Mouse (Mus musculus) bone marrow macrophage, adult 2 months (primary cell): Measurements from ENCODE around the gene Hdgfl2. TPM values are rescaled to one million over a fixed set of nuclear protein-coding genes. Genes with fewer than 3 reads are reported as not detected.
"Not testable (repeated sequence)": the region's sequence is repeated elsewhere in the genome, so short reads cannot be mapped to it uniquely, and the experiment has no call there.

Experiments
- H3K27ac ChIP-seq: 2 replicates; pipeline ENCODE4 v1.5.1; 2012; ENCODE audit warnings: low read depth, low read length; ENCODE audit not compliant: insufficient read depth
- H3K4me1 ChIP-seq: 2 replicates; pipeline ENCODE4 v1.6.1; 2012; ENCODE audit warnings: low read length; ENCODE audit not compliant: control insufficient read depth, insufficient read depth
- H3K4me3 ChIP-seq: 2 replicates; pipeline ENCODE4 v1.5.1; 2012; ENCODE audit warnings: mild to moderate bottlenecking, low read length, moderate library complexity; ENCODE audit not compliant: insufficient read depth
- CTCF ChIP-seq: IDR thresholded peaks from 2 replicates; pipeline ENCODE4 v1.5.1; 2012; ENCODE audit warnings: low read depth, mild to moderate bottlenecking, low read length, moderate library complexity
- POLR2A ChIP-seq: IDR thresholded peaks from 2 replicates; pipeline ENCODE4 v1.6.1; 2012; ENCODE audit warnings: mild to moderate bottlenecking, low read depth, low read length, borderline replicate concordance
- polyA plus RNA-seq: library from polyadenylated mRNA; stranded (reverse); fragments of >200 nt; gene quantifications from 2 replicates; pipeline ENCODE4 v1.2.4, GENCODE M21; 2012; ENCODE audit not compliant: missing spikeins, insufficient read depth, insufficient read length

The Hdgfl2 gene
- polyA plus RNA-seq, 1 experiment = 33.0 TPM

DNA sequence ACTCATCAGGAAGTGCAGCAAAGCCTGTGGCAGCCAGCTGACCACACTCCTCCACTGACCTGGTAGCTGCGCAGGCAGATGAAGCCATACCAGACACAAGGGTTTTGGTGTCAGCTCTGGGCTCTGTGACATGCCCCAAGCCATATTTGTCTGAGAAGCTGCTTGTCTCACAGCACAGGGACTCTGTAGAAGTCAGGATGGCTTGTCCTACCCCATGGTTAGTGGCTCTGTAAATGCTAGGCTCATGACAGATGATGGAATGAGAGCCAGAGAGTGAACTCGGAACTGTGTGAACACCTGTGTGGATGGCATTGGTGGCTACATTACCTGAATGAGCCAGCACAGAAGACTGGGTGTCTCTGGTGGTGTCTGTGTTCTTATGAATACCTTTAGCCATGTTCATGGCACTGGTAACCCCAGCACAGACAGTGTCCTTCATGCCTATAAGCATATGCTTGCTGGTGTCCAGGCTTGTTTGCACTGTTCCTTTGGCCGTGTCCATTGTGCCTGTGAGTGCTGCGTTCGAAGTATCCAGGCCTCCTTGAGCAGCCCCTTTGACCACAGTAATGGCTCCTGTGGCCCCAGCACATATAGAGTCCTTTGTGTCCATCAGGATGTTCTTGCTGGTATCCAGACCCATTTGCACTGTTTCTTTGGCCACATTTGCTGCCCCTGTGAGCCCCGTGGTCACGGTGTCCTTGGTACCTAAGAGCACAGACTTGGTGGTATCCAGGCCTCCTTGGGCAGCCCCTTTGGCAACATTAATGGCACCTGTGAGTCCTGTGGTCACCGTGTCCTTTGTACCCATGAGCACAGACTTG lies 24.2 kb downstream of the Hdgfl2 start:
- H3K4me1 ChIP-seq = no peaks in the 10 kb centered on the region
- no peak overlapping the region for H3K4me3 ChIP-seq
- H3K27ac ChIP-seq = no peak overlapping the region
- TF ChIP-seq POLR2A (no peak), CTCF (no peak)

DNA sequence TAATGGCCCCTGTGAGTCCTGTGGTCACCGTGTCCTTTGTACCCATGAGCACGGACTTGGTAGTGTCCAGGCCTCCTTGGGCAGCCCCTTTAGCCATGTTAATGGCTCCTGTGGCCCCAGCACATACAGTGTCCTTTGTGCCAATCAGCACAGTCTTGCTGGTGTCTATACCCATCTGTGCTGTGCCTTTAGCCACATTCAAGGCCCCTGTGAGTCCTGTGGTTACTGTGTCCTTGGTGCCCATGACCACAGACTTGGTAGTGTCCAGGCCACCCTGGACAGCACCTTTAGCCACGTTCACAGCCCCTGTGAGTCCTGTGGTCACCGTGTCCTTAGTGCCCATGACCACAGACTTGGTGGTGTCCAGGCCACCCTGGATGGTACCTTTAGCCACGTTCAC lies 25.4 kb downstream of the Hdgfl2 start:
- not testable (repeated sequence) for H3K27ac ChIP-seq, H3K4me1 ChIP-seq, H3K4me3 ChIP-seq

GRCm38 (mm10) chr17:56106436-56106835 lies 27.0 kb downstream of the Hdgfl2 start:
- not testable (repeated sequence) for H3K4me3 ChIP-seq

DNA sequence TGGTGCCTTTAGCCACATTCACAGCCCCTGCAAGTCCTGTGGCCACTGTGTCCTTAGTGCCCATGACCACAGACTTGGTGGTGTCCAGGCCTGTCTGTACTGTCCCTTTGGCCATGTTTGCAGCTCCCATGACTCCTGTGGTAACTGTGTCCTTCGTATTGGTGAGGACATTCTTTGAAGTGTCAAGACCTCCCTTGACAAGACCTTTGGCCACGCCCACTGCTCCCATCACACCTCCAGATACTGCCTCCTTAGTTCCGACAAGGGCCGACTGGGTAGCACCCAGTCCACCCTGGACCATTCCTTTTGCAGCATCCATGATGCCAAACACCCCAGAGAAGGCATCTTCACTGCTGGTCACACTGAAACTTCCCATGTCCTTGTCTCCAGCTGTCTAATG lies 27.5 kb downstream of the Hdgfl2 start:
- TF ChIP-seq POLR2A = no peak
- TF ChIP-seq CTCF = no peak
- Histone ChIP-seq H3K4me1 (no peaks in the 10 kb centered on the region), H3K27ac (no peak overlapping the region), H3K4me3 (no peak overlapping the region)

More at GRCm38 (mm10) chr17:56106436-56106835, 27.0 kb downstream of the Hdgfl2 start:
- H3K27ac ChIP-seq, H3K4me1 ChIP-seq: not testable (repeated sequence)

GRCm38 (mm10) chr17:56107736-56108135 lies 28.3 kb downstream of the Hdgfl2 start:
- Histone ChIP-seq H3K27ac (no peak overlapping the region), H3K4me3 (no peak overlapping the region), H3K4me1 (no peaks in the 10 kb centered on the region)
- no peak for TF ChIP-seq POLR2A
- TF ChIP-seq CTCF = no peak

GRCm38 (mm10) chr17:56108334-56109044 lies 29.1 kb downstream of the Hdgfl2 start:
- H3K4me1 ChIP-seq = no peaks in the 10 kb centered on the region
- no peak overlapping the region for H3K4me3 ChIP-seq

GRCm38 (mm10) chr17:56109219-56110051 lies 30.0 kb downstream of the Hdgfl2 start, which contains the start of gene Plin4:
Gene Plin4, minus strand, starts transcription at chr17:56109803.
- no peaks in the 10 kb centered on the region for H3K4me1 ChIP-seq
- no peak within 1 kb of the TSS for H3K27ac ChIP-seq
- H3K4me3 ChIP-seq = no peak within 1 kb of the TSS
- TF ChIP-seq CTCF (no peak), POLR2A (no peak)

More at GRCm38 (mm10) chr17:56108334-56109044, 29.1 kb downstream of the Hdgfl2 start:
- TF ChIP-seq CTCF = no peak
- TF ChIP-seq POLR2A = no peak
- H3K27ac ChIP-seq = no peak overlapping the region

GRCm38 (mm10) chr17:56110571-56110970 lies 31.1 kb downstream of the Hdgfl2 start:
- Histone ChIP-seq H3K4me1 (no peaks in the 10 kb centered on the region), H3K4me3 (no peak overlapping the region), H3K27ac (no peak overlapping the region)
- TF ChIP-seq CTCF (no peak), POLR2A (no peak)

DNA sequence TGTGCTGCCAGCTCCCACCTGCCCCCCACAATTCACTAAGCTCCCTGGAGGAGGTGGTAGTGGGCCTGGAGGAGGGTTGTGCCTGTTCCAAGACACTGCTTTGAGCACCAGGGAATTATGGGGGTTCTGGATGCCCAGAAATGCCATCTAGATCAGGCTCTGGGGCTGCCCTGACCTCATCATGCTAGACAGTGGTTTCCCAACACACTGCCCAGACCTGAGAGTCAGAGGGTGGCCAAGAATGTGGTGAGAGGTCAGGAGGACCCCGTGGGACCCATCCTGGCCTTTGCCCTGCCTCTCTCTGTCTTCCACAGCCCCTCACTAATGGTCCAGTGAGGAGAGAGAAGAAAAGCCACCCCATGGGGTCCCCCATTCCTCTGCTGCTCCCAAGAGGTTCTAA lies 31.6 kb downstream of the Hdgfl2 start:
- Histone ChIP-seq H3K4me1 (no peaks in the 10 kb centered on the region), H3K27ac (no peak overlapping the region), H3K4me3 (no peak overlapping the region)
- no peak for TF ChIP-seq CTCF
- no peak for TF ChIP-seq POLR2A
